Mouse (Mus musculus) MEL (cell line): Measurements from ENCODE around the gene Actn1.

Experiments used
- BHLHE40 ChIP-seq: IDR thresholded peaks from 2 replicates; pipeline ENCODE4 v1.6.1; 2012; ENCODE audit warnings: low read depth, mild to moderate bottlenecking, inconsistent platforms, low read length, improper control_type of control experiment, borderline replicate concordance
- CTCF ChIP-seq, 3 experiments: IDR thresholded peaks in 2 of 3; conservative IDR thresholded peaks in 1 of 3; 2 replicates each; pipeline ENCODE4 v1.5.1; 2011 to 2012; ENCODE audit warnings: low read length in 3 of 3, low read depth in 2 of 3, mild to moderate bottlenecking in 2 of 3, improper control_type of control experiment in 1 of 3, inconsistent platforms in 1 of 3, mixed read lengths in 1 of 3, moderate library complexity in 1 of 3; ENCODE audit not compliant: control insufficient read depth in 1 of 3, insufficient read depth in 1 of 3, poor library complexity in 1 of 3, severe bottlenecking in 1 of 3
- EP300 ChIP-seq, 2 experiments: IDR thresholded peaks; 2 replicates each; pipeline ENCODE4 v1.6.1; 2011; ENCODE audit warnings: improper control_type of control experiment in 2 of 2, low read length in 2 of 2, low read depth in 1 of 2, mild to moderate bottlenecking in 1 of 2
- KAT2A ChIP-seq: conservative IDR thresholded peaks from 2 replicates; pipeline ENCODE4 v1.6.1; 2012; ENCODE audit warnings: low read depth, low read length, improper control_type of control experiment, inconsistent platforms
- MAFK ChIP-seq: IDR thresholded peaks from 2 replicates; pipeline ENCODE4 v1.6.1; 2011; ENCODE audit warnings: low read depth, mild to moderate bottlenecking, low read length, improper control_type of control experiment, borderline replicate concordance
- MAZ ChIP-seq: IDR thresholded peaks from 2 replicates; pipeline ENCODE4 v1.6.1; 2012; ENCODE audit warnings: low read depth, mild to moderate bottlenecking, inconsistent platforms, low read length, improper control_type of control experiment
- MXI1 ChIP-seq: IDR thresholded peaks from 2 replicates; pipeline ENCODE4 v1.6.1; 2011; ENCODE audit warnings: mild to moderate bottlenecking, low read depth, low read length, improper control_type of control experiment
- NRF1 ChIP-seq: IDR thresholded peaks from 2 replicates; pipeline ENCODE4 v1.6.1; 2014; ENCODE audit warnings: low read depth, mild to moderate bottlenecking, inconsistent platforms, low read length, improper control_type of control experiment, moderate library complexity; ENCODE audit not compliant: poor library complexity, insufficient read depth, severe bottlenecking
- SMC3 ChIP-seq: IDR thresholded peaks from 2 replicates; pipeline ENCODE4 v1.6.1; 2011; ENCODE audit warnings: low read depth, low read length, improper control_type of control experiment
- TCF12 ChIP-seq: IDR thresholded peaks from 2 replicates; pipeline ENCODE4 v1.6.1; 2014; ENCODE audit warnings: low read depth, mild to moderate bottlenecking, inconsistent platforms, low read length, improper control_type of control experiment, moderate library complexity
- UBTF ChIP-seq: IDR thresholded peaks from 2 replicates; pipeline ENCODE4 v1.6.1; 2012; ENCODE audit warnings: low read depth, mild to moderate bottlenecking, inconsistent platforms, low read length, improper control_type of control experiment, moderate library complexity, borderline replicate concordance; ENCODE audit not compliant: insufficient read depth
- ZKSCAN1 ChIP-seq: IDR thresholded peaks from 2 replicates; pipeline ENCODE4 v1.6.1; 2012; ENCODE audit warnings: low read depth, mild to moderate bottlenecking, inconsistent platforms, low read length, improper control_type of control experiment, moderate library complexity

- TF ChIP-seq CTCF (IDR thresholded peaks at IDR 0.05 in 2 of 3, conservative IDR thresholded peaks at IDR 0.05 in 1 of 3; ENCODE audit: control insufficient read depth in 1 of 3, insufficient read depth in 1 of 3, low read depth in 2 of 3, low read length in 3 of 3, poor library complexity in 1 of 3, severe bottlenecking in 1 of 3) (no peak), KAT2A (no peak), MAFK (no peak), ZKSCAN1 (no peak), MAZ (no peak), UBTF (no peak), TCF12 (no peak), SMC3 (no peak), MXI1 (no peak), EP300 (IDR thresholded peaks at IDR 0.05; ENCODE audit: low read depth in 1 of 2, low read length in 2 of 2) (no peak), BHLHE40 (no peak), NRF1 (no peak)
These were observed 17.3 kb upstream of the Actn1 start for GRCm38 (mm10) chr12:80277428-80277827.
